Mouse (Mus musculus) testis, adult 2 months (tissue): ENCODE data around the gene Gm39115.

Experiments used
- CTCF ChIP-seq: fragments of 200-500 bp; IDR thresholded peaks from 2 replicates; pipeline ENCODE4 v1.5.1; 2012; ENCODE audit warnings: low read depth, mild to moderate bottlenecking, inconsistent platforms, low read length, moderate library complexity; ENCODE audit not compliant: control insufficient read depth, insufficient read depth, insufficient replicate concordance
- POLR2A ChIP-seq: fragments of 200-500 bp; IDR thresholded peaks from 2 replicates; pipeline ENCODE4 v1.6.1; 2012; ENCODE audit warnings: low read depth, mild to moderate bottlenecking, inconsistent platforms, low read length, moderate library complexity; ENCODE audit not compliant: control insufficient read depth

DNA sequence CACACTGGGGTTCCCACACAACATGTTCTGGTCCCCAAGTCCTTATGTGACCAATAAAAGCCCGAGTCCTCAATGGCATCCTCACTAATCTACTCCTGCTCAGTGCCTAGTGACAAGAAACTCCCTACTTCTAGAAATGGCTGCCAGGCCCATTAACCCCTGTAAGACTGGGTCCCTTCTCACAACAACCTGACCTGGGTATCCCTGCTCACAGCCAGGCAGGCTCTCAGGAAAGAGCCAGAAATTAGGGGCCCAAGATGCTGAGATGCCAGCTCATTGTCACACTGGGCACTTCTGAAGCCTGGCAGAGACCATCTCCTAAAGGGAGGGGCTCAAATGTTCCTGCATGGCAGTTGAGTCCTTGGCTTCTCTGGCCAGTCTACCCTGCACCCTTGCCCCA lies 42.8 kb downstream of the Gm39115 start:
- TF ChIP-seq CTCF = no peak
- no peak for TF ChIP-seq POLR2A
